Mouse (Mus musculus) inflammation-experienced regulatory T-cells (primary cell): ENCODE measurements around the gene Ipp. TPM values are rescaled to one million over a fixed set of nuclear protein-coding genes. Genes with fewer than 3 reads are reported as not detected.

ENCODE experiments used
- polyA plus RNA-seq, 2 experiments: library from polyadenylated mRNA; unstranded; fragments of 100-300 nt; shearing (Covaris generic); gene quantifications; one replicate each; pipeline ENCODE4 v1.2.1; 2017

Ipp gene
- 10 to 100 TPM; 16.8 to 19.6 TPM for polyA plus RNA-seq

GRCm38 (mm10) chr4:116507425-116508218, at the start of gene Ipp:
Gene Ipp (plus strand): TSS chr4:116507549.

GRCm38 (mm10) chr4:116464126-116464981, 43.0 kb upstream of the Ipp start, which contains the start of gene Mast2:
Gene Mast2 (minus strand): TSS chr4:116464183.

DNA sequence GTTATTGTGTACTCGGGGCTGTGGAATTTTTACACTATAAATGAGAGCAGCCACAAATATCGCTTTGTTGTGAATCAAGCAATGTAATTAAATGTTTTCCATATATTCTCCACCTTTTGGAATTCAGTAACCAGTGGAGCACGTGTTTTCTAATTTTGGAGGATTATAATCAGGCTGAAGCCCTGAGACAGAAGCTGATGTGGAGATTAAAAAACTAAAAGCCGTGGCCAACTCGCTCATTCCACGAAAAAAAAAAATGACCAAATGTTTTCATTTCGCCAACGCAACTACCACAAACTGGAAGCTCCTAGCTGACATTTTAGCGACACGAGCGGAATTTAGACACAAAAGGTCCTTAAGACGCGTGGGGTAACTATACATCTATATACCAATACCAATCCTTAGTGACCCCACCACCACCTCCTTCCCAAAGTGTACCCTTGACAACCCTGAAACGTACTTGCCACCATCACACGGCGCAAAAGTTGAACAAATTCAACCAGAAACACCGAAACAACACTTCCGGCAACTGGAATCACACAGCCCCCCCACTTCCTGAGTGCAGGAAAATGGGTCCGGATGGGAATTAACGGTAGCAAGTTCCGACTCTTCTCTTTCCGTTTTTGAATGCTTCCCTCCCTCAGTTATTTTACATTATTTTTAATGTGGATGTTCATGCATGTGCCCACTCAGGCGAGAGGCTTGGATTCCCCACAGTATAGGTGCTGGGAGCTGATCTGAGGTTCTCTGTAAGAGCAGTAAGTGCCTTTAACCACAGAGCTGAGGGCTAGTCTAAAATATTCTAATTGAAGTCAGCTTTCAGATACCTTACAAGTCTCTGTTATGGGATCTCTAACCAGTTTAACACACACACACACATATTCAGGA, 48.3 kb downstream of the Ipp start, which contains the start of gene Tmem69:
Gene Tmem69 (minus strand): TSS at position 524 of the 888 bp plus-strand sequence.

DNA sequence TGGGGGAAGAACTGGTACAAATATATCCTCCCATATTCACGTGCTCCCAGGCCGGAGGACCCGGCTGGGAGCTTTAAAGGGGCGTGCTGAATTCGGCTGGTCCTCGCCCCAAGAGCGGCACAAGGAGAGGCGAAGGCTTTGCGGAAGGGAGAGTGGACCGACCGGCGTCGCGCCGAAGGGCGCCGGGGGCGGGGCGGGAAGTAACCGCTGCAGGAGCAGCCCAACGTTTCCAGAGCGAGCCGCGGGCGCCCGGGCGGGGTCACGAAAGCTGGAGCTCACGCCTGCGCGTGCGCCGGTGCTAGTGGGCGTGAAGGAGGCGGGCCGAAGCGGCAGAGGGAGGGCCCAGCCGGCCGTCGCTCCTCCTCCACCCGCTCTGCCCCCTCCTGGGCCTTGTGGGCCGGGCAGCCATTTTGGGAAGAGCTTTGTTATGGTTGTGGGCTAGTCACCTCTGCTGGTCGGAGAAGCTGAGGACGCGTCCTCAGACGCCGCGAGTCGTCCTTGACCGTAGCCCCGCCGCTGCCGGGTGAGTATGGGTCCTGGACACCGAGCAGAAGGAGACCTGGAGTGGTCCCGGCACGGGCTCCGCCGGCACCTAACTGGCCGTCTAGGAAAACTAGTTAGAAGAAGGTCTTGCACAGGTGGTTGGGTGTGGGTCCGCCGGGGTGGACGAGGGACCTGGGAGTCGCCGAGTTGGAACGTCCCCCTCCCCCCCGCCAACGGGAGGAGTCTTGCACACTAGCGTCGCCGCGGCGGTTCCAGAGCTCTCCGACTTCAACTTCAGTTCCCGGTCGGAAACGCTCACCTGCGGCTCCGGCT, 50.2 kb downstream of the Ipp start, which contains the start of gene Gpbp1l1:
Gene Gpbp1l1 (plus strand): TSS at position 353 of the 816 bp plus-strand sequence.

Other genes with a start within 250 kb of the Ipp start
- 10 to 100 TPM; 16.0 to 18.4 TPM for gene Mast2, start 43.4 kb upstream of the Ipp start, polyA plus RNA-seq
- 10 to 100 TPM; 20.2 to 23.2 TPM for gene Tmem69, start 48.4 kb downstream of the Ipp start, polyA plus RNA-seq
- gene Gpbp1l1, start 50.1 kb downstream of the Ipp start, polyA plus RNA-seq, result 10 to 100 TPM; 44.7 to 46.2 TPM
- gene Ccdc17, start 89.1 kb downstream of the Ipp start, polyA plus RNA-seq, result 10 to 100 TPM; 15.4 to 17.5 TPM
- gene Nasp, start 120.4 kb downstream of the Ipp start, polyA plus RNA-seq, result 10 to 100 TPM; 37.6 to 41.0 TPM
- 100 to 1,000 TPM; 260 to 321 TPM for gene Akr1a1, start 144.1 kb downstream of the Ipp start, polyA plus RNA-seq
- 100 to 1,000 TPM; 532 to 563 TPM for gene Prdx1, start 178.0 kb downstream of the Ipp start, polyA plus RNA-seq
- gene Mmachc, start 200.9 kb downstream of the Ipp start, polyA plus RNA-seq, result 10 to 100 TPM in 1 of 2 experiments, 1 to 10 TPM in 1; 9.6 to 10.3 TPM
- 10 to 100 TPM; 15.9 to 22.0 TPM for gene Ccdc163, start 201.0 kb downstream of the Ipp start, polyA plus RNA-seq
- gene Tesk2, start 213.4 kb downstream of the Ipp start, polyA plus RNA-seq, result 1 to 10 TPM; 5.3 to 8.3 TPM